Mouse (Mus musculus): ENCODE data around the gene 2310002L09Rik.
"Not testable (repeated sequence)": the region's sequence is repeated elsewhere in the genome, so short reads cannot be mapped to it uniquely, and the experiment has no call there.

The 2310002L09Rik gene

GRCm38 (mm10) chr4:73950375-73950896 is at the start of gene 2310002L09Rik:
Gene 2310002L09Rik (minus strand): TSS chr4:73950846.
- DNase-seq (ENCODE audit: low read depth, low spot score) = no peak

GRCm38 (mm10) chr4:73980454-73980853 is 29.8 kb upstream of the 2310002L09Rik start:
- DNase-seq (ENCODE audit: low read depth, low spot score) = no peak

GRCm38 (mm10) chr4:73920660-73921059 is 30.0 kb downstream of the 2310002L09Rik start, which contains the start of gene Gm11756:
Gene Gm11756 (minus strand): TSS chr4:73920760.
- DNase-seq (ENCODE audit: low read depth, low spot score) = not testable (repeated sequence)

GRCm38 (mm10) chr4:73905853-73906252 is 44.8 kb downstream of the 2310002L09Rik start, which contains the start of gene Gm13871:
Gene Gm13871 (minus strand): TSS chr4:73905953.
- DNase-seq (ENCODE audit: low read depth, low spot score) = not testable (repeated sequence)

- DNase-seq (ENCODE audit: low read depth, low spot score) = not testable (repeated sequence)
Measured at GRCm38 (mm10) chr4:73891012-73891411, 59.6 kb downstream of the 2310002L09Rik start, which contains the start of gene Gm11757. Gene Gm11757 (minus strand): TSS chr4:73891112.
